Mouse (Mus musculus): ENCODE results near the gene Usp45. TPM values are rescaled to one million over a fixed set of nuclear protein-coding genes. Genes with fewer than 3 reads are reported as not detected.
A peak's percentile ranks its signal among the peaks of the same experiment; 100 is the strongest.
"Not testable (repeated sequence)": the region's sequence is repeated elsewhere in the genome, so short reads cannot be mapped to it uniquely, and the experiment has no call there.

Usp45 gene
- polyA plus RNA-seq (2016; fragmentation: Nextera tagmentation; extraction: Ambion mirVana): 9.5 and 10.9 TPM in 2 replicates

GRCm38 (mm10) chr4:21766863-21767304, at the start of gene Usp45, which contains the start of gene Tstd3:
Gene Usp45, plus strand, starts transcription at chr4:21767156.
Gene Tstd3, minus strand, starts transcription at chr4:21767212.
- H3K9ac ChIP-seq (replicated peaks): peak within 1 kb of the TSS; percentile 66
- H3K4me1 ChIP-seq: peaks cover 7% of the 10 kb centered on the region; the same call in 1 of the 2 replicates
- peak; percentile 98 for ATAC-seq (ENCODE audit: low FRiP score, low read depth)
- H3K4me2 ChIP-seq (replicated peaks): peak within 1 kb of the TSS; percentile 74
- H3K4me3 ChIP-seq: peak within 1 kb of the TSS; percentile 60
- no peaks in the 10 kb centered on the region for H3K9me3 ChIP-seq
- H3K36me3 ChIP-seq: no peaks in the 10 kb centered on the region
- WGBS: 1% methylated on average over 16 of the region's 17 CpGs
- no peaks in the 10 kb centered on the region for H3K27me3 ChIP-seq
- H3K27ac ChIP-seq (replicated peaks): peak within 1 kb of the TSS; percentile 52; the same call in 1 of the 2 replicates

DNA sequence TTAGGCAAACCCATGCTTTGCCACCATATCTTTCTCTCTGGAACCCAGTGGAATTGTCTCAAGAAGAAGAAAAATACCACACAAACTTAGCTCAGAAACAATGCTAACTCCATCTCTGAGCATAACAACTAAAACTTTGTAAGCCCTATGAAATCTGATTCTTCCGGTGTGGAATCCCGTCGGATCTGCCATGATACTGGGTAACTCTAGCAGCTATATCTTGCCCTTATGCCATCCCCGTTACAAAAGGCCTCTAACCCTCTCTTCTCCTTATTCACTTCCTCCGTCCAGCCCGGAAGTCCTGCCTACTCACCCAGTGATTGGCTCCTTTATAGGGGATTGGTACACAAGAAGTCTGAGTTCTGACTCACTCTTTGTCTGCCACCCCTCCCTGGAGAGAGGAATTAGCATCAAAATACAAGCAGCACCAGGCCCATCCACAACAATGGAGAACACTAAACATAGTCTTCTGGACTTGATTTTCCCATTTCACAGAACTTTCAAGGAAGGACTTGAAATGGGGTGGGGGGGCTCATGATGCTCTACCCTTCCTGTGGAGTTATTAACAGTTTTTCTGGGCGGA, 44.1 kb upstream of the Usp45 start:
- Histone ChIP-seq H3K4me2 (replicated peaks) (0 out of 2 replicates have a peak overlapping the region, but pooled peaks have one; percentile 19), H3K4me1 (no peaks in the 10 kb centered on the region; the same call in 1 of the 2 replicates), H3K9me3 (no peaks in the 10 kb centered on the region), H3K27ac (replicated peaks) (no peak overlapping the region), H3K36me3 (no peaks in the 10 kb centered on the region), H3K9ac (replicated peaks) (no peak overlapping the region), H3K27me3 (no peaks in the 10 kb centered on the region; the same call in 1 of the 2 replicates), H3K4me3 (no peak overlapping the region)
- ATAC-seq (ENCODE audit: low FRiP score, low read depth): peak; percentile 58
- 34% methylated on average over 7 of the region's 7 CpGs for WGBS

DNA sequence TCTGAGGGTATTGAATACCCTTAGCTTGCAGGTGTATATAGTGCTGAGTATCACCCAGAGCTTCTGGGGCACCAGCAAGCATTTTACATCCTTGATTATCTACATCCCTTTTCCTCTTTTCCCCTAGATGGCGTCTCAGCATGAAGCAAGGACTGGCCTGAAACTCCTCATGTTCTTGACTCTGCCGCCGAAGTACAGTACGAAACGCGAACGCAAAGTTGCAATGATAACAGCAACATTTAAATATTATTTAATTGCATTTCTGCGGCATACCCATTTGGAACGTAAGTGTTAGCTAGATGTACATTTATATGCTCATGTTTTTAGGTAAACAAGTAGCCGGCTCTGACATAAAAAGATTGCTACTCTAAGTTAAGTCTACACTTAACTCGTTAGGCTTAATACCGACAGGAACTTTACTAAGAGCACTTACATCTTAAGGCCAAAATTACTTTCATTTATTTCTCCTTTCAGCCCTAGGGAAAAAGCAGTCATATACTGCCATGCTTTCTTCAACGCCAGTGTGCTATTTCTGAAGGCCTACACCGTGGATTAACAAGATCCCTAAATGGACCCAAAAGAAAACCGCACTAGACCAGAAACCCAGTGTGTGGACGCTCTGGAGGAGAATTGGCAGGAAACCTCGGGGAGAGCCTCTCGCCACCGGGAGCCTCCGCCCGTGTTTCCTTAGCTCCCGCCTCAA, 39.9 kb upstream of the Usp45 start:
- peak; percentile 55 for ATAC-seq (ENCODE audit: low FRiP score, low read depth)
- H3K4me1 ChIP-seq: peaks cover 7% of the 10 kb centered on the region
- no peaks in the 10 kb centered on the region for H3K36me3 ChIP-seq
- no peaks in the 10 kb centered on the region for H3K27me3 ChIP-seq
- H3K4me2 ChIP-seq (replicated peaks): peak overlapping the region; percentile 76
- H3K9ac ChIP-seq (replicated peaks): peak overlapping the region; percentile 77
- H3K4me3 ChIP-seq: peak overlapping the region; percentile 61
- H3K9me3 ChIP-seq: no peaks in the 10 kb centered on the region
- peak overlapping the region; percentile 82 for H3K27ac ChIP-seq (replicated peaks)
- 1% methylated on average over 22 of the region's 22 CpGs for WGBS

DNA sequence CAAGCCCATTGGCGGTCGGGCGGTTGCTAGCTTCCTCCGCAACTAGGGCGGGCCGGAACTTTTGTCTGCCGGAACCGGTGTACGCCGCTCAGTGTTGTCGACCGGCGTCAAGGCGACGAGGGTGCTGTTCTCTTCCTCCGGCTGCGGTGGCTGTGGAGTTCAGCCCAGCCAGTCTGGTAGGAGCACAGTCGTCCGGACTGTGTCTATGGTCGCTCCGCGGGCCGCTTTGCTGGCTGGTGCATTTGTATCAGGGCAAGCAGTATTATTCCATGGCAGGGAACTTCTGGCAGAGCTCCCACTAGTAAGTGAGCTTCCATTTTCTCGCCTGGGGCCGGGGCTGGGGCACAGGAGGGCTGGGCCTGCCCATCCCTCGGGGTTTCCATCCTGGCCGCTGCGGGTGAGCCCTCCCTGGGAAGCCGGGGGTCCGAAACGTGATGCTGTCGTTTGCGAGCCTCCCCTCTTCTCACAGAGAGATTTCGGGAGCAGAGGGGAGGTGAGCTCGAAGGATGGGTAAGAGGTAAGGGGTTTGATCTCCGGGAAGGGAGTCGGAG, 39.3 kb upstream of the Usp45 start, which contains the start of gene Ccnc:
Gene Ccnc (plus strand): TSS at position 87 of the 551 bp plus-strand sequence.
- H3K4me1 ChIP-seq: peaks cover 7% of the 10 kb centered on the region
- no peaks in the 10 kb centered on the region for H3K9me3 ChIP-seq
- H3K4me3 ChIP-seq: peak within 1 kb of the TSS; percentile 61
- peak within 1 kb of the TSS; percentile 76 for H3K4me2 ChIP-seq (replicated peaks)
- peak within 1 kb of the TSS; percentile 82 for H3K27ac ChIP-seq (replicated peaks)
- under 1% methylated on average over 37 of the region's 37 CpGs for WGBS
- peak within 1 kb of the TSS; percentile 77 for H3K9ac ChIP-seq (replicated peaks)
- ATAC-seq (ENCODE audit: low FRiP score, low read depth): peak; percentile 97
- no peaks in the 10 kb centered on the region for H3K27me3 ChIP-seq
- H3K36me3 ChIP-seq: peaks cover 1% of the 10 kb centered on the region; the same call in 1 of the 2 replicates

DNA sequence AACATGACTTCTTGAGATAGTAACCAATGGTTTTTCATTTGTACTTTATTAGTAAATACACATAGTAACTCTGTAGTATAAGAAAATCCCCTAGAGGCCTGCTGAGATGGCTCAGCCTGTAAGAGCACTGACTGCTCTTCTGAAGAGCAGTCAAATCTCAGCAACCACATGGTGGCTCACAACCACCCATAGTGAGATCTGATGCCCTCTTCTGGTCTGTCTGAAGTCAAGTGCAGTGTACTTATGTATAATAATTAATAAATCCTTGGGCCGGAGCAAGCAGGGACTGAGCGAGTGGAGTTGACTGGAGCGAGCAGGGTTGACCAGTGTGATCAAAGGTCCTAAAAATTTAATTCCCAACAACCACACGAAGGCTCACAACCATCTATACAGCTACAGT, 27.8 kb upstream of the Usp45 start:
- Histone ChIP-seq H3K9ac (replicated peaks) (no peak overlapping the region), H3K27ac (replicated peaks) (no peak overlapping the region), H3K4me1 (no peaks in the 10 kb centered on the region), H3K36me3 (peaks cover 40% of the 10 kb centered on the region), H3K27me3 (no peaks in the 10 kb centered on the region), H3K9me3 (no peaks in the 10 kb centered on the region), H3K4me2 (replicated peaks) (no peak overlapping the region), H3K4me3 (no peak overlapping the region)
- ATAC-seq (ENCODE audit: low FRiP score, low read depth): no peak
- WGBS: 95% methylated on average over 4 of the region's 4 CpGs

- not testable (repeated sequence) for H3K9me3 ChIP-seq; H3K27ac ChIP-seq (replicated peaks); H3K4me1 ChIP-seq; H3K9ac ChIP-seq (replicated peaks); H3K27me3 ChIP-seq; H3K4me3 ChIP-seq; ATAC-seq (ENCODE audit: low FRiP score, low read depth); H3K4me2 ChIP-seq (replicated peaks)
- WGBS: 96% methylated on average over 8 of the region's 8 CpGs
- H3K36me3 ChIP-seq: peaks cover 31% of the 10 kb centered on the region
These were observed 22.8 kb upstream of the Usp45 start for GRCm38 (mm10) chr4:21744142-21744541.

GRCm38 (mm10) chr4:21745723-21746122, 21.2 kb upstream of the Usp45 start:
- H3K36me3 ChIP-seq: peaks cover 29% of the 10 kb centered on the region
- H3K4me2 ChIP-seq (replicated peaks): no peak overlapping the region
- H3K9me3 ChIP-seq: no peaks in the 10 kb centered on the region
- ATAC-seq (ENCODE audit: low FRiP score, low read depth): no peak
- H3K4me1 ChIP-seq: no peaks in the 10 kb centered on the region
- no peaks in the 10 kb centered on the region for H3K27me3 ChIP-seq
- WGBS: 79% methylated on average over 5 of the region's 5 CpGs
- no peak overlapping the region for H3K9ac ChIP-seq (replicated peaks)
- H3K27ac ChIP-seq (replicated peaks): no peak overlapping the region
- no peak overlapping the region for H3K4me3 ChIP-seq

DNA sequence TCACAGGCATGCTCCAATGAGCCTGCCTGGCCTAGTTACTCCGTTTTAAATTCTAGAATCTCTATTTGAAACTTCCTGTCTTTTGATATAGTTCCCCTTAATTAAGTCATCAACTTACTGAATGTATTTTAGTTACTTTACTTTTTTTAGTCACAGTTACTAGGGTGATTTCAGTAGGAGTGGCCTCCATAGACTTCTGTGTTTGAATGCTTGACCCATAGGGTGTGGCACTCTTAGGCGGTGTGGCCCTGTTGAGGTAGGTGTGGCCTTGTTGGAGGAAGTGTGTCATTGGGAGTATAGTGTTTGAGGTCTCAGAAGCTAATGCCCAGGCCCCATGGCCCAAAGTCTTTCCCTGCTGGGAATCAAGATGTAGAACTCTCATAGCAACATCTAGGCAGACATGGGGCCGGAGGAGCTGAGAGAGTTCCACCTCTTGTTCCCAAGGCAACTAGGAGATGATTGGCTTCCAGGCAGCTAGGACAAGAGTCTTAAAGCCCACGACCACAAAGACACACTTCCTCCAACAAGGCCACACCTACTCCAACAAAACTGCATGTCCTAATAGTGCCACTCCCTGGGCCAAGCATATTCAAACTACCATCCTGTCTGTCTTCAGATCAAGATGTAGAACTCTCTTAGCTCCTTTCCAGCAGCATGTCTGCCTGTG, 11.7 kb upstream of the Usp45 start:
- H3K4me1 ChIP-seq: no peaks in the 10 kb centered on the region
- peaks cover 23% of the 10 kb centered on the region for H3K36me3 ChIP-seq
- 73% methylated on average over 4 of the region's 4 CpGs for WGBS
- H3K27ac ChIP-seq (replicated peaks): no peak overlapping the region
- H3K9me3 ChIP-seq: no peaks in the 10 kb centered on the region
- no peak for ATAC-seq (ENCODE audit: low FRiP score, low read depth)
- no peak overlapping the region for H3K4me3 ChIP-seq
- no peaks in the 10 kb centered on the region for H3K27me3 ChIP-seq
- no peak overlapping the region for H3K9ac ChIP-seq (replicated peaks)
- no peak overlapping the region for H3K4me2 ChIP-seq (replicated peaks)

GRCm38 (mm10) chr4:21758860-21759259, 8.1 kb upstream of the Usp45 start:
- 59% methylated on average over 1 of the region's 1 CpGs for WGBS
- no peak overlapping the region for H3K4me3 ChIP-seq
- ATAC-seq (ENCODE audit: low FRiP score, low read depth): no peak
- H3K27me3 ChIP-seq: no peaks in the 10 kb centered on the region
- no peak overlapping the region for H3K27ac ChIP-seq (replicated peaks)
- H3K4me1 ChIP-seq: no peaks in the 10 kb centered on the region
- H3K9me3 ChIP-seq: no peaks in the 10 kb centered on the region
- H3K36me3 ChIP-seq: peaks cover 18% of the 10 kb centered on the region
- H3K4me2 ChIP-seq (replicated peaks): no peak overlapping the region
- no peak overlapping the region for H3K9ac ChIP-seq (replicated peaks)

- WGBS: 95% methylated on average over 9 of the region's 9 CpGs
These were observed 5.4 kb upstream of the Usp45 start for GRCm38 (mm10) chr4:21761416-21762160.

GRCm38 (mm10) chr4:21763827-21764226, 3.1 kb upstream of the Usp45 start:
- ATAC-seq (ENCODE audit: low FRiP score, low read depth): no peak
- peaks cover 6% of the 10 kb centered on the region for H3K36me3 ChIP-seq
- no peaks in the 10 kb centered on the region for H3K9me3 ChIP-seq
- H3K4me1 ChIP-seq: peaks cover 7% of the 10 kb centered on the region; the same call in 1 of the 2 replicates
- H3K27ac ChIP-seq (replicated peaks): no peak overlapping the region
- 82% methylated on average over 4 of the region's 4 CpGs for WGBS
- H3K9ac ChIP-seq (replicated peaks): no peak overlapping the region
- H3K27me3 ChIP-seq: no peaks in the 10 kb centered on the region
- no peak overlapping the region for H3K4me2 ChIP-seq (replicated peaks)
- no peak overlapping the region for H3K4me3 ChIP-seq

More at GRCm38 (mm10) chr4:21761416-21762160, 5.4 kb upstream of the Usp45 start:
- H3K36me3 ChIP-seq: peaks cover 18% of the 10 kb centered on the region
- no peak overlapping the region for H3K4me3 ChIP-seq
- H3K4me2 ChIP-seq (replicated peaks): no peak overlapping the region
- no peaks in the 10 kb centered on the region for H3K9me3 ChIP-seq
- no peak overlapping the region for H3K9ac ChIP-seq (replicated peaks)
- no peak overlapping the region for H3K27ac ChIP-seq (replicated peaks)
- no peak for ATAC-seq (ENCODE audit: low FRiP score, low read depth)
- peaks cover 6% of the 10 kb centered on the region; the same call in 1 of the 2 replicates for H3K4me1 ChIP-seq
- no peaks in the 10 kb centered on the region for H3K27me3 ChIP-seq
